Mouse (Mus musculus) megakaryocyte, embryonic 14.5 days (primary cell): ENCODE measurements at regions not wholly inside any gene's neighbourhood (a gene's known extent, or its start where the extent isn't known, plus 50 kb on each side); places are given as distances from the start of the nearest gene placed in this dataset.

Source experiments
- FLI1 ChIP-seq: IDR thresholded peaks from 2 replicates; pipeline ENCODE4 v1.6.1; 2012; ENCODE audit warnings: low read length, inconsistent platforms, mixed read lengths
- GATA1 ChIP-seq: IDR thresholded peaks from 3 replicates; pipeline ENCODE4 v1.6.1; 2012; ENCODE audit warnings: mixed read lengths, low read length, inconsistent platforms, borderline replicate concordance

DNA sequence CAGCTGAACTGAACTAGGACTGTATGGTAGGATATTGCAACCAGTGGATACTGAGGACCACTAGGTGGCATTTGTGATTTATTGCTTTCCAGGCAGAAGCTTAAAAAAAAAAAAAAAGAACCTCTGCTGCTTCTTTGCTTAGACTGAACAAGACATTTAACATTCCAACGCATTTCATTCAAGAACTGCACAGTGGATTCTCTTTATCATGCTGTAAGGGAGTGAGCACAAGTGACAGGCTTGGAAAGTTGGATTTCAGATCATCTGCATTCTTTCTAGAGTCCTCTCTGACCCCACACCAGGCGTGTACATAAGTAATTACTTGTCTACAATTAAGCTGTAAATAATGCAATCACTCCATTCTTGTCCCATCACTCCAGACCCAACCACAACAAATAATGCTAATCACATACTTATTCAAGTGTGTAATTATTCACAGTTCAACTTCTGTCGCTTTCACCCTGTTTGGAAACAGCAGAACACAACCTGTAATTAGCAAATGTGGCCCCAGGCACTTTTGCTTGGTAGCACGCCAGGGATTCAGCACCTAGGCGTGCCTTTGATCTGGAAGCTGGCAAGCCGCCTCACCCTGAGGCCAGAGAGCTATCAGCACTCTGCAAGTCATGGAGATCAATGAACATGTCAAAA, 183.5 kb downstream of the Nova1 start:
- TF ChIP-seq GATA1 = no peak
- TF ChIP-seq FLI1 = no peak
